Mouse (Mus musculus) stomach, postnatal 0 days (tissue): ENCODE measurements around the gene Lamc2.

Experiments
- CTCF ChIP-seq: IDR thresholded peaks from 2 replicates; pipeline ENCODE4 v1.5.1; 2016; ENCODE audit warnings: antibody characterized with exemption, low read depth, mild to moderate bottlenecking, moderate library complexity
- EP300 ChIP-seq: optimal IDR thresholded peaks from 2 replicates; pipeline ENCODE3; 2016; ENCODE audit warnings: antibody characterized with exemption

GRCm38 (mm10) chr1:153087771-153088170, 98.5 kb downstream of the Lamc2 start:
- TF ChIP-seq CTCF: no peak
- TF ChIP-seq EP300: no peak
